Mouse (Mus musculus) hindbrain, postnatal 0 days (tissue): Measurements from ENCODE around the gene Lrp1. TPM values are rescaled to one million over a fixed set of nuclear protein-coding genes. Genes with fewer than 3 reads are reported as not detected.

Experiments used
- ATAC-seq: fragments of 200-750 bp; cut with Nextera tagmentation; 2 replicates; pipeline ENCODE4 v1.8.0; 2017; ENCODE audit warnings: mild to moderate bottlenecking, moderate TSS enrichment, moderate library complexity
- DNase-seq: peaks from one replicate; pipeline ENCODE4 v3.0.0-alpha.2; 2015; ENCODE audit warnings: low spot score
- H3K27ac ChIP-seq: fragments of 300-500 bp; sonication (generic); 2 replicates; pipeline ENCODE4 v1.5.1; 2014; ENCODE audit warnings: mild to moderate bottlenecking
- H3K27me3 ChIP-seq: fragments of 300-500 bp; sonication (generic); 2 replicates; pipeline ENCODE4 v1.6.1; 2014; ENCODE audit warnings: low read length, mixed read lengths; ENCODE audit not compliant: insufficient read depth
- H3K36me3 ChIP-seq: fragments of 300-500 bp; sonication (generic); 2 replicates; pipeline ENCODE4 v1.6.1; 2014; ENCODE audit warnings: low read length, mixed read lengths; ENCODE audit not compliant: insufficient read depth
- H3K4me1 ChIP-seq: fragments of 300-500 bp; sonication (generic); 2 replicates; pipeline ENCODE4 v1.6.1; 2014; ENCODE audit warnings: antibody characterized with exemption, low read length, mixed read lengths; ENCODE audit not compliant: insufficient read depth
- H3K4me2 ChIP-seq: fragments of 300-500 bp; sonication (generic); 2 replicates; pipeline ENCODE4 v1.6.1; 2014; ENCODE audit warnings: low read depth, mild to moderate bottlenecking, low read length, moderate library complexity, mixed read lengths
- H3K4me3 ChIP-seq: fragments of 300-500 bp; sonication (generic); 2 replicates; pipeline ENCODE4 v1.5.1; 2014; ENCODE audit warnings: low read length
- H3K9ac ChIP-seq: fragments of 300-500 bp; sonication (generic); replicated peaks from 2 replicates; pipeline ENCODE4 v1.6.1; 2014; ENCODE audit warnings: mild to moderate bottlenecking, low read length, moderate library complexity, mixed read lengths
- H3K9me3 ChIP-seq: fragments of 300-500 bp; sonication (generic); 2 replicates; pipeline ENCODE4 v1.6.1; 2016; ENCODE audit warnings: low read length, mixed read lengths
- CTCF ChIP-seq: IDR thresholded peaks from 2 replicates; pipeline ENCODE4 v1.5.1; 2016; ENCODE audit warnings: antibody characterized with exemption, control low read depth, low read depth
- WGBS: fragments of 180-500 bp; shearing (Covaris S2); extraction: QIAGEN DNeasy Blood & Tissue Kit; methylation state at CpG from one replicate; pipeline ENCODE4 v1.1.7; 2014; 5-methylcytosine and 5-hydroxymethylcytosine counted together
- polyA plus RNA-seq: library from polyadenylated mRNA; unstranded; fragments of >200 nt; fragmentation: Nextera tagmentation; extraction: Ambion mirVana; gene quantifications from 2 replicates; pipeline ENCODE4 v1.2.1, GENCODE M21; 2015
- total RNA-seq: library from RNA; depleted of rRNA; stranded (reverse); fragments of >200 nt; gene quantifications from 2 replicates; pipeline ENCODE4 v1.2.3, GENCODE M21; 2014

Gene Lrp1
- total and polyA plus RNA-seq, 2 experiments from 2014 or later = 75.5 to 245 TPM

DNA sequence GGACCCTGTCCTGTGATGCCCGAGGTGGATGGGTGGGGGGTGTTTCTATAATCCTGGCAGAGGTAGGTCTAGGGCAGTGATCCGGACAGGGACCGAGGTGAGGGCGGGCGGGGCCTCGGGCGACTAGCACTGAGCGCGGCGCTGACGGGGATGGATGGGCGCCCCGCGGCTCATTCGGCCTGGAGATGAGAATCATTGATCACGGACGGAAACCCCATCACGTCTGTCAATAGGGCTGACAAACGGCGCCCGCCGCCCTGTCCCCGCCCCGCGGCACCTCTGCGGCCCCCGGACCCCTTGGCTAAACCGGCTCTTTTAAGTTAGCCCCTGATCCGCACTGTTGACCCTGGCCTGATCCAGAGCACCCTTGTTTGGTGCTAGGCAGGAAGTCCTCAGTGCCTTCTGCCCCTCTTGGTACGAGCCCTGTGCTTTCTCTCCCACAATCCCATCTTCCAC is 86.0 kb downstream of the Lrp1 start:
- no peak for DNase-seq
- H3K36me3 ChIP-seq = peaks cover 12% of the 10 kb centered on the region
- 3% methylated on average over 27 of the region's 30 CpGs for WGBS
- H3K4me1 ChIP-seq = peaks cover 33% of the 10 kb centered on the region
- peak overlapping the region; percentile 52 for H3K4me3 ChIP-seq
- ATAC-seq = no peak; the same call in 1 of the 2 replicates
- H3K4me2 ChIP-seq = peak overlapping the region; percentile 85
- peaks cover under 1% of the 10 kb centered on the region; the same call in 1 of the 2 replicates for H3K27me3 ChIP-seq
- H3K9ac ChIP-seq = peak overlapping the region; percentile 64
- H3K27ac ChIP-seq = peak overlapping the region; percentile 54; the same call in 1 of the 2 replicates
- no peak for TF ChIP-seq CTCF
- H3K9me3 ChIP-seq = no peaks in the 10 kb centered on the region

DNA sequence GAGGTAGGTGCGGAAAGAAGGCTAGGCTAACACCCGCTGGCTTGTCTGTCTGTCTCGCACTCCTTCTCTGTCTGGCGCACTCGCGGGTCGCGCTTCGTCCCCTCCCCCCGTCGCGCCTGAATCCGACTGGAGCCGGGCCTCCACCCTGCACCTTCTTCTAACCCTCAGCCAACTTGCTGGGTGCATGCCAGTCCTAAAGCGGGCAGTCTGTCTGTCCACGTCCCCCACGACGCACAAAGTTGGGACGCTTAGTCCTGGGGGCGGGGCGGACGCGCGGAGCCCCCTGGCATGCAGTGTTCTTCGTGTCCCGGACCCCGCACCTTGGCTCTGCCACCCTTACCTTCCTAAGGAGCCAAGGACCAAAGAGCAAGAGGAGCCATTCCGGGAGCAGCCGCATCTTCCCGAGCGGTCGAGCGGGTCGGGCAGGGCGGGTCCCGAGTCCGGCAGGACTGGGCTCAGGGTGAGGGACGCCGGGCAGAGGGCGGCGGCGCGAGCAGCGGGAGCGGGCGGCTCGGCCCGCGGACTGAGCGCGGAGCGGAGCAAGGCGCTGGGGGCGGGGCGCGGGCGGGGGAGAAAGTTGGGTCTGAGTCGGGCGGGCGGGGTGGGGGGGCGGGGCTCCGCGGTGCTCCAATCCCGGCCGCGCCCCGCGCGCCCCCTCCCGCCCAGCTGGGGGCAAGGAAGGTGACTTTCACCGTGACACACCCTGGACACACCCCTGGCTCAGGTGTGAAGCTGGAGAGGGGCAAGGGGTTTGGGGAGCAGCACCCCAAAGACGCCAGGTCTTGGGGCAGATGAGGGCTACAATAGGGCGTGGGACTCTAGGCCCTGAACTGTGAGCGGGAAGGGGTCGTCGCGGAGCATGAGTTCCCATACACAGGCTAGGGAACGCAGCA is 86.7 kb downstream of the Lrp1 start, which contains the start of gene Nxph4:
Nxph4 (minus strand) TSS at position 524 of the 893 bp plus-strand sequence.
- peaks cover 7% of the 10 kb centered on the region; the same call in 1 of the 2 replicates for H3K27me3 ChIP-seq
- ATAC-seq (no peak), DNase-seq (peak; percentile 51)
- peak within 1 kb of the TSS; percentile 64 for H3K9ac ChIP-seq
- H3K36me3 ChIP-seq = peaks cover 8% of the 10 kb centered on the region; the same call in 1 of the 2 replicates
- H3K4me1 ChIP-seq = peaks cover 33% of the 10 kb centered on the region
- under 1% methylated on average over 69 of the region's 78 CpGs for WGBS
- H3K4me3 ChIP-seq = peak within 1 kb of the TSS; percentile 52
- peak within 1 kb of the TSS; percentile 85 for H3K4me2 ChIP-seq
- peak within 1 kb of the TSS; percentile 54 for H3K27ac ChIP-seq
- TF ChIP-seq CTCF = no peak
- H3K9me3 ChIP-seq = no peaks in the 10 kb centered on the region

DNA sequence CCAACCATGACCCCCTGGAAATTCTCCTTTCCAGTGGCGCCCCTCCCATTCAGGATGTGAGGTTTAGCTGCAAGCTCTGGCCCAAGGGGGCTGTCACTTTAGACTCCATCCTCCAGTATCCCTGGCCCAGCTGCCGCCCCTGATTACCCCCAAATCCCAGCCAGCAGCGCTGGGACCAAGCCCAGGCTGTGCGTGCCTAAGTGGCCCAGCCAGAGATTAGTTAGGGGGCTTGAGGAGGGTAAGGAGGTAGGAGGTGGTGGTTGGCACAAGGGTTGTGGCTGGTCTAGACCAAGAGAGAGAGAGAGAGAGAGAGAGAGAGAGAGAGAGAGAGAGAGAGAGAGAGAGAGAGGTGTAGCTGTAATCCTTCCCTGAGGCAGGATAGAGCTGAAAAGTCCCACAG is 89.4 kb downstream of the Lrp1 start:
- Histone ChIP-seq H3K9me3 (no peaks in the 10 kb centered on the region), H3K27ac (peak overlapping the region; percentile 60; the same call in 1 of the 2 replicates), H3K9ac (peak overlapping the region; percentile 43; the same call in 1 of the 2 replicates), H3K4me2 (peak overlapping the region; percentile 85), H3K27me3 (peaks cover 7% of the 10 kb centered on the region; the same call in 1 of the 2 replicates), H3K4me1 (peaks cover 31% of the 10 kb centered on the region), H3K36me3 (no peaks in the 10 kb centered on the region), H3K4me3 (peak overlapping the region; percentile 25)
- ATAC-seq = no peak
- TF ChIP-seq CTCF = no peak
- WGBS = 8% methylated on average over 4 of the region's 4 CpGs
- no peak for DNase-seq

DNA sequence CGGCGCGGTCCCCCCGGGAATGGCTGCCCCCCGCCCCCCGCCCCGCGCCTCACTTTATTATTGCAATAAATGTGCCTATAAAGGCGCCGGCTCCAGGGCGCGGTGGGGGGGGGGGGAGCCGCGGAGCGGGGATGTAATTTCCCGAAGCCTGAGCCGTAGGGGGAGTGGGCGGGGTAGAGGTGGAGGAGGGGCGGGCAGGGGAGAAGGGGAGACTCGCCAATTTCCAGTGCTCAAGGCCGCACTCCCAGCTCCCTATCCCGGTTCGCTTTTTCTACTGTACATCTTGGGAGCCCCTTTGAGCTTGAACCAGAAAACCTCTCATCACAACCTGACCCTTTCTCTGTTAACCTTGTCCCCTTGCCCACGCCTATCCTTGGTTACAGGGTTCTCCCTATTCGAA is 90.0 kb downstream of the Lrp1 start:
- WGBS = 2% methylated on average over 22 of the region's 25 CpGs
- peak overlapping the region; percentile 43 for H3K9ac ChIP-seq
- H3K4me2 ChIP-seq = peak overlapping the region; percentile 85
- DNase-seq (no peak), ATAC-seq (no peak)
- peak overlapping the region; percentile 60; the same call in 1 of the 2 replicates for H3K27ac ChIP-seq
- no peaks in the 10 kb centered on the region for H3K36me3 ChIP-seq
- no peaks in the 10 kb centered on the region for H3K9me3 ChIP-seq
- peaks cover 7% of the 10 kb centered on the region; the same call in 1 of the 2 replicates for H3K27me3 ChIP-seq
- H3K4me3 ChIP-seq = peak overlapping the region; percentile 25
- TF ChIP-seq CTCF = no peak
- H3K4me1 ChIP-seq = peaks cover 32% of the 10 kb centered on the region

DNA sequence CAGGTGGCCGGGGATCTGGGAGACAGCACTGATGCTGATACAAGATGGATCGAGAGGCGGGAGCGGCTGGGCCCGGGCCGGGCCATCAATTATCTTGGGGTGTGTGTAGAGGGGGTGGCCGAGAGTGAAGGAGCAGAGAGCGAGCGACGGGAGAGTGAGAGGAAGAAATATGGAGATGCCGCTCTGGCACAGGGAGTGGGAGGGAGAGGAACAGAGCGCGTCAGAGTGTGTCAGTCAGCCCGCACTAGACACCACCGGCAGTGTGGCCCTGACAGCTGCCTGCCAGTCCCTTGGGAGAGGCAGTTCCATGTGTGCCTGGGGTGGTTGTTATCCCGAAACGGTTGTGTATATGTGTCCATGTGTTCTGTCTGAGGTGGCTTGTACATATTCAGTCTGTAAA is 93.5 kb downstream of the Lrp1 start:
- Histone ChIP-seq H3K36me3 (no peaks in the 10 kb centered on the region), H3K27ac (0 out of 2 replicates have a peak overlapping the region, but pooled peaks have one; percentile 45), H3K9ac (0 out of 2 replicates have a peak overlapping the region, but pooled peaks have one; percentile 4), H3K4me3 (no peak overlapping the region), H3K4me2 (peak overlapping the region; percentile 11), H3K4me1 (peaks cover 13% of the 10 kb centered on the region), H3K9me3 (no peaks in the 10 kb centered on the region), H3K27me3 (peaks cover 11% of the 10 kb centered on the region; the same call in 1 of the 2 replicates)
- no peak for TF ChIP-seq CTCF
- peak; percentile 16; the same call in 1 of the 2 replicates for ATAC-seq
- peak; percentile 41 for DNase-seq
- 14% methylated on average over 17 of the region's 17 CpGs for WGBS

DNA sequence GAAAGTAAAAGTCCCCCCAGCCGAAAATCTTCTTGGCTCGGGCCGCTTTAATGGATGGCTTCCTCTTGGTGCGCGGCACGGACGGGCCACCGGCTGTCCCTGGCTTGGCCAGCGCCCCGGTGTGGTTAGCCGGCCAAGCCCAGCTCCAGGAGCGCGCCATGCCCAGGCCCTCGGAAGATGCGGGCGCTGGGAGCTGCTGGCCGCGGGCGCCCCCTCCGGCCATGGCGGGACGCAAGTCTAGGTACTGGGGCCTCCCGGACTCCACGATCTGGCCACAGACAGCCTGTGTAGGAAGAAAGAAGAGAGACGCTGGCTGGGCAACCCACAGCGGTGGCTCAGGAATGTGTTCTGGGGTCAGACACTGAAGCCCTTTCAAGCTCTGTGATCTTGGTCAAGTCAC is 94.3 kb downstream of the Lrp1 start:
- H3K27me3 ChIP-seq = peaks cover 11% of the 10 kb centered on the region; the same call in 1 of the 2 replicates
- no peaks in the 10 kb centered on the region for H3K36me3 ChIP-seq
- no peaks in the 10 kb centered on the region for H3K9me3 ChIP-seq
- H3K4me3 ChIP-seq = peak overlapping the region; percentile 19
- peak; percentile 49 for TF ChIP-seq CTCF
- ATAC-seq (peak; percentile 72), DNase-seq (peak; percentile 79)
- H3K4me1 ChIP-seq = peaks cover 13% of the 10 kb centered on the region
- 4% methylated on average over 25 of the region's 26 CpGs for WGBS
- H3K9ac ChIP-seq = no peak overlapping the region
- no peak overlapping the region for H3K27ac ChIP-seq
- H3K4me2 ChIP-seq = peak overlapping the region; percentile 44
